Mouse (Mus musculus): ENCODE measurements around the gene Wdr59. TPM values are rescaled to one million over a fixed set of nuclear protein-coding genes. Genes with fewer than 3 reads are reported as not detected.

Wdr59 gene
- polyA plus RNA-seq, 1 experiment from 2014 or later: 4.1 TPM

DNA sequence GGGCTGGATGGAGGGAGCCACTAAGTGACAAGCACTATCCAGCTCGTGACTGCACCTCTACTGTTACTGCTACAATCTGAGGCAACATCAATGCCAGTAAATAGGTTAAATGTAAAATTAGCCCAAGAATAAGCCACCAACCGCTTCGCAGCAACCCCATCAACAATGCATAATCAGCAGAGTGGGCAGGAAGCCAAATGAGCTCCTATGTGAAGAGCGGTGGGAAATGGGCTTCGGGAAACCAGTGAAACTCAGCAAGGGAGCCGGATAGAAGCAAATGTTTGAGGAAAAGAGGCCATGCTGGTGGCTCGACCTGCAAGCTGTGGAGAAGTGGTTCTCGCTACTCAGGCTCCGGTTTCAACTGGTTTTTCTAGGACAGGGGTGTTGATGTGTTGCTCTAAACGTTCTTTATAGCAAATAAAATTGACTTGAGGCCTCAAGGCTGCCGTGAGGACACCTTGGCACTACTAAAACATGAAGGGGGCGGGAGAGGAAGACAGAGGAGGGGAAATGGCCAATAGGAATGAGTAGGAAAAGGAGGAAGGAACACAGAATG, 50.3 kb downstream of the Wdr59 start:
- WGBS: 82% methylated on average over 12 of the region's 12 CpGs

DNA sequence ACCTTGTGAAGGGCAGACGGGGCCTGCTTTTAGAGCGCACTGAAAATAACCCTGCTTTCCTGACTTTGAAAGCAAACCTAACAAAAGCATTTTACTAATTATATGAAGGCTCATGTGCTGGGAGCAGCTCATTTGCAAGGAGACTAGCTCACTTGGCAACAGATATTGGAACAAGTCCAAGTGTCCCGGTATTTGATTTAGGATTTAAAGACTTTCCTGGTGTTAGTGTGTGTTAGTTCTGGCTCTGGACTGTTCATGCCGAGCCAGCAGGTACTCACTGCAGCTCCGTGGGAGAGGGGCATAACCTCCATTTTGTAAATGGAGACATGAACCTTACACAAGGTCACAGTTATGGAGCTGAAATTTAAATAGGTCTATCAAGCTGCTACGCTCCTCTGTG, 52.9 kb downstream of the Wdr59 start:
- H3K27me3 ChIP-seq (replicated peaks): no peaks in the 10 kb centered on the region
- 53% methylated on average over 6 of the region's 6 CpGs for WGBS
- no peak overlapping the region for H3K4me3 ChIP-seq (replicated peaks)
- H3K27ac ChIP-seq: no peak overlapping the region
- no peaks in the 10 kb centered on the region for H3K36me3 ChIP-seq
- H3K9ac ChIP-seq: no peak overlapping the region
- no peaks in the 10 kb centered on the region for H3K4me1 ChIP-seq (replicated peaks)
- H3K9me3 ChIP-seq: no peaks in the 10 kb centered on the region
- ATAC-seq: no peak
- H3K4me2 ChIP-seq (replicated peaks): no peak overlapping the region

More for the DNA sequence above, 50.3 kb downstream of the Wdr59 start:
- Histone ChIP-seq H3K4me2 (replicated peaks) (no peak overlapping the region), H3K27me3 (replicated peaks) (no peaks in the 10 kb centered on the region), H3K36me3 (no peaks in the 10 kb centered on the region), H3K27ac (no peak overlapping the region), H3K9ac (no peak overlapping the region), H3K4me1 (replicated peaks) (no peaks in the 10 kb centered on the region), H3K9me3 (no peaks in the 10 kb centered on the region), H3K4me3 (replicated peaks) (no peak overlapping the region)
- no peak for ATAC-seq

DNA sequence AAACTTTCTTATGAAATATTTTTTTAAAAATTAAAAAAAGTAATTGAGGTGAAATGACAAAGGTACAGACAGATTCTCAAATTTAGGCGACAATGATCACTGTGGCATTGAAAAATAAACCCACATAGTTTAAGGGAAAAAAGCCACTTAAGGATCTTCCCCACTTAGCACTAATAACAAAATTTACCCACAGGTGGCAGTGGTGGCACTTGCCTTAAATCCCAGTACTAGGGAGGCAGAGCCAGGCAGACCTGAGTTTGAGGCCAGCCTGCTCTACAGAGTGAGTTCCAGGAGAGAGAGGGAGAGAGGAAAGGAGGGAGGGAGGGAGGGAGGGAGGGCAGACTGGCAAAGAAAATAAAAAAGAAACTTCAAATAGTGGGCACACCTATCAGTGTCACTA, 56.6 kb downstream of the Wdr59 start:
- Histone ChIP-seq H3K4me2 (replicated peaks) (no peak overlapping the region), H3K36me3 (no peaks in the 10 kb centered on the region), H3K9me3 (no peaks in the 10 kb centered on the region), H3K4me3 (replicated peaks) (no peak overlapping the region), H3K27me3 (replicated peaks) (no peaks in the 10 kb centered on the region), H3K27ac (no peak overlapping the region), H3K4me1 (replicated peaks) (no peaks in the 10 kb centered on the region), H3K9ac (no peak overlapping the region)
- 85% methylated on average over 1 of the region's 1 CpGs for WGBS
- ATAC-seq: no peak

DNA sequence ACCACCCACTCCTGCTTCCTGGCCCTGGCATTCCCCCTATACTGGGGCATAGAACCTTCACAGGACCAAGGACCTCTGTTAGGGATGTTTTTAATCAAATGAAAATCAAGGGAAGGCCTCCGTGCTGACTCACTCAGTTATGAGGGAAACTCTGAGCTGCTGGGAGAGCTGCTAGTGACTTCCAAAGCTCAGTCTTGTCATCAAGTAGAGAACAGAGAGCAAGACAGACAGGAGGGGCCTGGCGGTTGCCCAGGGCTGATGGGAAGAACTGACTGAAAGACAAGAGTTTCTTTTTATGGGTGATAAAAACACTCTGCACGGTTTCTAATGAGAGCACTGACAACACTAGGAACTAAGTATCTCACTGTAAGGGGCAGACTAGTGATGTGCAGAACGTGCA, 57.4 kb downstream of the Wdr59 start:
- H3K27me3 ChIP-seq (replicated peaks): no peaks in the 10 kb centered on the region
- WGBS: 85% methylated on average over 4 of the region's 4 CpGs
- no peak for ATAC-seq
- H3K9me3 ChIP-seq: no peaks in the 10 kb centered on the region
- H3K9ac ChIP-seq: no peak overlapping the region
- H3K4me1 ChIP-seq (replicated peaks): no peaks in the 10 kb centered on the region
- no peak overlapping the region for H3K4me2 ChIP-seq (replicated peaks)
- H3K27ac ChIP-seq: no peak overlapping the region
- no peaks in the 10 kb centered on the region for H3K36me3 ChIP-seq
- H3K4me3 ChIP-seq (replicated peaks): no peak overlapping the region

DNA sequence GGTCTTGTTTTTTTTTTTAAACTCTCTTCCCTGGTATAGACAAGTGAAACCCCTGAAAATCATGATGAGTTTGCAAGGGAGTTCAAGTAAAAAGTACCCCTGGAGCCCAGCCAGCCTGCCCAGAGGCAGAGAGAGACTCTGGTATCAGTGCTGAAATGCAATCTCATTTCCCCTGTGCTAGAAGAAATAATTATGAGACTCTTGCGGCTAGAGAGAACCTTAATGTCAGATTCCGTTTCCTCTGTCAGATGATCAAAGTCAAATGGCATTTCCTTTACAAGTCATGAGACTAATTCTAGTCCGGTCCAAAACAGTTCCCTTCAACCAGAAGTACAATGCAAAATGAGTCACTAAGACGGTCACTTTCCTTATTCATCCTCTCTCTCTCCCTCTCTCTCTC, 72.2 kb downstream of the Wdr59 start:
- Histone ChIP-seq H3K9ac (no peak overlapping the region), H3K4me3 (replicated peaks) (no peak overlapping the region)
- whole genome bisulfite sequencing: 57% methylated on average over 4 of the region's 4 CpGs

DNA sequence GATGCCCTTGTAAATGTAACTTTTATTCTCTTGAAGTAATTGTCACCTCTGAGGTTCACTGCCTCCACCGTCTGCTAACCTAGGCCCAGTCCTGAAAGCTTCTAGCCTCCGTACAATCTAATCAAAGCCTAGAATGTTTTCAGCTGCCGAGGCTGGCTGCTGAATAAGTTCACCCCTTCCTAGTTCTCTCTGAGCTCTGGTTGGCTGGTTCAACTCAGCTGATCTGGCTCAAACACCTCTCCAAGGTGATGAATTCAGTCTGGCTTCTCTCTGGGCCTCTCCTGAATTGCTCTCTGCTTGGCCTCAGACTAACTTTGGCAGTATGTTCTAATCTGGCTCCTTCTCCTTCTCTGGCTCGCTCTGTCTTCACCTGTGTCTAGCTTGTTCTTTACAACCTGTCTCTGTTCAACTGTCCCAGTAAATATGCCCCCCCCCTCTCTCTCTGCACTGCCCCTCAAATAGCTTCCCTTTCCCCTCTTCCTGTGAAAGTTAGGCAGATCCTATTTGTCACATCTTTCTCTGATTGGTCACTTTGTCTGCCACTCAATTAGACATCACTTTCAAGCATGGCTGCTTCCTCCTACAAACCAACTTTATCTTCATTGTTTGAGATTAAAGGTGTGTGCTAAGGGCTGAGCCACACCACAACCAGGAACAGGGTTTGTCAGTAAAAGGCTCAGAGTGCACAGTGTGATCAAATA, 75.8 kb downstream of the Wdr59 start:
- H3K9me3 ChIP-seq: no peaks in the 10 kb centered on the region
- no peak overlapping the region for H3K4me2 ChIP-seq (replicated peaks)
- H3K9ac ChIP-seq: no peak overlapping the region
- H3K27me3 ChIP-seq (replicated peaks): no peaks in the 10 kb centered on the region
- peak; percentile 21 for ATAC-seq
- H3K27ac ChIP-seq: no peak overlapping the region
- H3K36me3 ChIP-seq: no peaks in the 10 kb centered on the region
- H3K4me3 ChIP-seq (replicated peaks): no peak overlapping the region
- peaks cover 5% of the 10 kb centered on the region; the same call in 1 of the 2 replicates for H3K4me1 ChIP-seq (replicated peaks)
- WGBS: 51% methylated on average over 4 of the region's 4 CpGs

More for the DNA sequence above, 72.2 kb downstream of the Wdr59 start:
- H3K4me2 ChIP-seq (replicated peaks): no peak overlapping the region
- peaks cover 5% of the 10 kb centered on the region; the same call in 1 of the 2 replicates for H3K4me1 ChIP-seq (replicated peaks)
- H3K27ac ChIP-seq: no peak overlapping the region
- ATAC-seq: no peak
- no peaks in the 10 kb centered on the region for H3K36me3 ChIP-seq
- H3K9me3 ChIP-seq: no peaks in the 10 kb centered on the region
- no peaks in the 10 kb centered on the region for H3K27me3 ChIP-seq (replicated peaks)

DNA sequence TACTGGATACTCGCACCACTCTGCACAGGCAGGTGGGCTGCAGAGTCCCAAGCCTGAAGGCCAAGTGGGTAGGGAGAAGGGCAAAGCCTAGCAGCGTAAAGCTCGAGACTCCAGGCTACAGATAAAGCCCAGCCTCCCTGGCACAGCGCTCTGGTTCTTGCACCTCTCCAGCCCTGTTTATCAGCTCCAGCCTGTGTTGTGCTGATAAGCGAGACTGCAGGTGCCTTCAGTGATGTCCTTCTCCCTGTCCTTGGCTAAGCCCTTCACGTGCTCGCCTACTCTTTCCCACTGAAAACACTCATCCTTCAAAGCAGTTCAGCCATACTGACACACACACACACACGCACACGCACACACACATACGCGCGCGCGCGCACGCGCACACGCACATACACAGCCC, 76.3 kb downstream of the Wdr59 start:
- ATAC-seq: peak; percentile 90
- Histone ChIP-seq H3K9ac (no peak overlapping the region), H3K27me3 (replicated peaks) (no peaks in the 10 kb centered on the region), H3K4me1 (replicated peaks) (peaks cover 5% of the 10 kb centered on the region; the same call in 1 of the 2 replicates), H3K27ac (no peak overlapping the region), H3K4me2 (replicated peaks) (no peak overlapping the region), H3K9me3 (no peaks in the 10 kb centered on the region), H3K36me3 (no peaks in the 10 kb centered on the region), H3K4me3 (replicated peaks) (no peak overlapping the region)
- 79% methylated on average over 18 of the region's 18 CpGs for WGBS

DNA sequence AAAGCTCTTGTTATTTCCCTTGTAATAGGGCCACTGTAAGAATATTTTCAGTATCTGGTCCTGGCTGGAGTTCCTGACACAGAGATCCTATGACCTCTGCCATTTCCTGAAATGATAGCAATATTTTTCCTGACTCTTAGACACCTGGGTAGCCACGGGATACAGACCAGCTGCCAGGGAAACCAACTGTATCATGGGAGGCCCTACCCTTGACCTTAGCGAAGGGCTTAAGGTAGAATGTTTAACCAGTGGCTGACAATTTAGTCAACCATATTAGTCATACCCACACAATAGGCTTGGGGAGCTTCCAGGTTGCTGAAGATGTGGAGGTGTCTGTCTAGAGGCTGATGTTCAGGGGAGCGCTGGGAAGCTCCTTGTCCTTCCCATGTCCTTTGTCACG, 77.6 kb downstream of the Wdr59 start:
- Histone ChIP-seq H3K4me1 (replicated peaks) (peaks cover 6% of the 10 kb centered on the region; the same call in 1 of the 2 replicates), H3K9me3 (no peaks in the 10 kb centered on the region), H3K27me3 (replicated peaks) (no peaks in the 10 kb centered on the region), H3K9ac (no peak overlapping the region), H3K27ac (no peak overlapping the region), H3K4me3 (replicated peaks) (no peak overlapping the region), H3K36me3 (no peaks in the 10 kb centered on the region), H3K4me2 (replicated peaks) (no peak overlapping the region)
- no peak for ATAC-seq
- 65% methylated on average over 4 of the region's 4 CpGs for WGBS

DNA sequence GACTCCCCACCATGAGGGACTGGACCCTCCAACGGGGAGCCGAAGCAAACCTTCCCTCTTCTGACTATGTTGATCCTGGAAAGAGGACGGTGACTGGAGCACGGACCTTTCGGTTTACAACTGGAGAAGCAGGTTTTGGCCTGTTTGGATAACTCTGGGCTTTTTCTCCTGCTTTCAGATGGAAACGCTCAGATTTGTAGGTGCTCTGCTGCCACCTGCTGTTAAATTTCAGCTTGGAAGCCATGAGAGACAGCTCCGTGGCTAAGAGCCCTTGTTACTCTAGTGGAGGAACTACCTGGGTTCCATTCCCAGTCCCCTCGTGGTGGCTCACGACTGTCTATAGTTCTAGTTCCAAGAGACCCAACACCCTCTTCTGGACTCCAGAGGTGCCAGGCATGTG, 82.7 kb downstream of the Wdr59 start:
- Histone ChIP-seq H3K4me2 (replicated peaks) (no peak overlapping the region), H3K4me3 (replicated peaks) (no peak overlapping the region), H3K9ac (no peak overlapping the region), H3K4me1 (replicated peaks) (0 out of 2 replicates have a peak, but pooled peaks cover 2% of the 10 kb centered on the region), H3K36me3 (no peaks in the 10 kb centered on the region), H3K27me3 (replicated peaks) (no peaks in the 10 kb centered on the region), H3K9me3 (no peaks in the 10 kb centered on the region), H3K27ac (no peak overlapping the region)
- peak; percentile 59 for ATAC-seq
- WGBS: 13% methylated on average over 9 of the region's 9 CpGs

DNA sequence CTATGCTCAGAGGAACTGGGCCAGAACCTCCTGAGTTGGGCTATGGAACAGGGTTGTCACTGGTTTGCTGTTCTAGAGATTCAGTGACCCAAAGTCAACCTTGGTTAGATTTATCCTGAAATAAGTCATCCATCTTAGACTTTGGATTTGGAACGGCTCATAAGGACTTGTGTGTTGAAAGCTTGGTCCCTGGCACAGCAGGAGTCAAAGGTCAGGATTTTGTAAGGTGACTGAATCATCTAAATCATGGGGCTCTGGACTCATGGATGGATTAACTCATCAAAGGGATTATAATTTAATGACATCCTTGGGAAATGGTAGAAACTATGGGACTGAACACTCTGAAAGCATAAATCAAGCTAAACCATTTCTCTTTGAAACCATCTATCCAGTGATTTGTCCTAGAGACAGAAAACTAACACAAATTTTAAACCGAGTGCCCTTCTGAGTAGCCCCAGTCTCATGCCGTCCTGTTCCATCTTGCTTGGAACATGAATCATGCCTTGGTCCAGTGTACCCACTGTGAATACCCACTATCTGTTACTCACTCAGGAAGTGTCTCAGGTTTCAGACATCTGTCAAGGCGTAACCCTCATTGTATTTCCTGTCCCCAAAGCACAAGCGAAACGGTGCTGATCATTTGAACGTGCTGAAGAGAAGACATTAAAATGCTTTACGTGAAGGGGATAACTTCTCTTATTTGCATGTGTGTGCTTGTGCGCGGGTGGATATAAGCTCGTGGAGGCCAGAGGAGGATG, 86.6 kb downstream of the Wdr59 start:
- H3K36me3 ChIP-seq: no peaks in the 10 kb centered on the region
- 0 out of 2 replicates have a peak, but pooled peaks cover 2% of the 10 kb centered on the region for H3K4me1 ChIP-seq (replicated peaks)
- H3K9ac ChIP-seq: no peak overlapping the region
- H3K4me2 ChIP-seq (replicated peaks): no peak overlapping the region
- H3K27me3 ChIP-seq (replicated peaks): no peaks in the 10 kb centered on the region
- ATAC-seq: no peak
- H3K27ac ChIP-seq: no peak overlapping the region
- WGBS: 71% methylated on average over 11 of the region's 11 CpGs
- no peaks in the 10 kb centered on the region for H3K9me3 ChIP-seq
- no peak overlapping the region for H3K4me3 ChIP-seq (replicated peaks)

DNA sequence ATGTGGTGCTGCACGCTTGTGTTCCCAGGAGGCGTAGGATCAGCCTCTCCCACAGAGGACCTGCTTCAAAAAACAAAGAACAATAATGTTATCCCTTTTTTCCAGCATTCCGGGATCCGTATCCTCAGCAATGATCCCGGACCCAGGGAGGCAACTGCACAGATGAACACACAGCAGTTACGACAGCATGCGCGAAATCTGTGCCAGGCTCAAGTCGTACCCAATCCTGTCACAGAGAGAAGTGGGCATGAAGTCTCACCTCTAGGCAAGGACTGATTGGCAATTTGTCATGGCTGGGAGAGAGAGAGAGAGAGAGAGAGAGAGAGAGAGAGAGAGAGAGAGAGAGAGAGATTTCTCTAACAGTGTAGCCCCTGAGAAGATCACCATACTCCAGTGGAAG, 97.2 kb downstream of the Wdr59 start:
- Histone ChIP-seq H3K4me1 (replicated peaks) (no peaks in the 10 kb centered on the region), H3K9ac (no peak overlapping the region), H3K36me3 (no peaks in the 10 kb centered on the region), H3K4me2 (replicated peaks) (no peak overlapping the region), H3K27me3 (replicated peaks) (no peaks in the 10 kb centered on the region), H3K4me3 (replicated peaks) (no peak overlapping the region), H3K9me3 (no peaks in the 10 kb centered on the region), H3K27ac (no peak overlapping the region)
- no peak for ATAC-seq
- 90% methylated on average over 9 of the region's 9 CpGs for WGBS

DNA sequence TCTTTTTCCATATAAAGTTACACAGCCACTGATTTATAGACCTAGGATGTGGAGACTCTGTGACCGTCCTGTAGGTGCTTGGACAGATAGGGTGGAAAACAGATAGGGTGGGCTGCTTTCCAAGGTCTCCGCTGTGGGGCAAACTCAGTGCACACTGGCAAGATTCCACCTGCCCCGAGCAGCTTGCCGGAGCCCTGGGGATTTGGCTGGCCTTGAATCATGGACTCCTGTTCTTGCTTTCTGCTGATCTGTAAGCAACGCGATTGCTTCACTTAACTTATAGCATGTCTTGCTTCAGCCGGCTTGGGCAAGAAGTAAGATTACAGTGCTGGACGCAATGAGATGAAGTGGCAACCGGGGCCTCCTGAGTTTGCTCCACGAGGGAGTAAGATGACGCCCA, 97.7 kb downstream of the Wdr59 start:
- 82% methylated on average over 11 of the region's 11 CpGs for WGBS

More for the DNA sequence above, 97.7 kb downstream of the Wdr59 start:
- Histone ChIP-seq H3K4me2 (replicated peaks) (no peak overlapping the region), H3K27ac (no peak overlapping the region), H3K27me3 (replicated peaks) (no peaks in the 10 kb centered on the region), H3K9ac (no peak overlapping the region), H3K4me3 (replicated peaks) (no peak overlapping the region), H3K4me1 (replicated peaks) (no peaks in the 10 kb centered on the region), H3K36me3 (no peaks in the 10 kb centered on the region), H3K9me3 (no peaks in the 10 kb centered on the region)
- ATAC-seq: no peak
